Mouse (Mus musculus) layer of hippocampus, adult 18-20 months (tissue): Measurements from ENCODE around the gene Tmem189. TPM values are rescaled to one million over a fixed set of nuclear protein-coding genes. Genes with fewer than 3 reads are reported as not detected.
"Not testable (repeated sequence)": the region's sequence is repeated elsewhere in the genome, so short reads cannot be mapped to it uniquely, and the experiment has no call there.

Experiments
- DNase-seq, 2 experiments: peaks; one replicate each; pipeline ENCODE4 v3.0.0; 2022; ENCODE audit warnings: low spot score in 2 of 2
- total RNA-seq, 2 experiments: library from RNA; stranded (reverse); gene quantifications; 2 replicates each; pipeline ENCODE4 v1.2.3; 2021

Gene Tmem189
- total RNA-seq, 2 experiments from 2014 or later, result 46.7 TPM

DNA sequence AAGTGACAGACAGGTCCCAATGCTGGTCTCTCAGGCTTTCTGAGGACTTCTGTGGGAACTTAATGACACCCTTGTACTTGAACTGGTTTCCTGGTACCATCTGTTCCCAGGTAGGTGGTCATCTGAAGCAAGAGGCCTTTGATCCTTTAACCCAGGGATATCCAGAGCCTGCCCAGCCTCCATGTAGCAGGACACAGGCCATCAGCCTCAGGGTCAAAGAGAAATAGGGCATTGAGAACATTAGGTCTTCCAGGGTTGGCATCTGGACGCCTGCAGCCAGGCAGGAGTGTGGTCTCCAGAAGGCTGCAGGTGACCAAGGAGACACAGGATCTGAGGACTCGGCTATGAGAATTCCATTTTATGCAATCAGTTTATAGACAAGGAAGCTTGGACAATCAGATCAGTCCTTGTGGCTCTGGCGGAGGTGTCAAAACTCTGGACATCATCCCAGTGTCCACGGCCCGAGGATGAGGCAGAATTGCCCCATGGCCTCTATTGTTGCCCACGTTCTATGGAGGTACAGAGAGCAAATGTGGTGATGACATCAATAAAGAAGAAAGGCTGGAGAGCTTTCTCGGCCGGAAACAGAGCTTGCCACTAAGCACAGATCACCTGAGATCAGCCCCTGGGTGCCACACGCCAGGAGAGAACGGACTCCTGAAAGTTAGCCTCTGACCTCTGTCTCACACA is 34.6 kb downstream of the Tmem189 start:
- no peak for DNase-seq

- DNase-seq, result no peak
These were observed 36.9 kb downstream of the Tmem189 start for GRCm38 (mm10) chr2:167652694-167653093.

GRCm38 (mm10) chr2:167651622-167652021 is 38.0 kb downstream of the Tmem189 start:
- peak in 1 of 2 experiments; percentile 52 for DNase-seq

DNA sequence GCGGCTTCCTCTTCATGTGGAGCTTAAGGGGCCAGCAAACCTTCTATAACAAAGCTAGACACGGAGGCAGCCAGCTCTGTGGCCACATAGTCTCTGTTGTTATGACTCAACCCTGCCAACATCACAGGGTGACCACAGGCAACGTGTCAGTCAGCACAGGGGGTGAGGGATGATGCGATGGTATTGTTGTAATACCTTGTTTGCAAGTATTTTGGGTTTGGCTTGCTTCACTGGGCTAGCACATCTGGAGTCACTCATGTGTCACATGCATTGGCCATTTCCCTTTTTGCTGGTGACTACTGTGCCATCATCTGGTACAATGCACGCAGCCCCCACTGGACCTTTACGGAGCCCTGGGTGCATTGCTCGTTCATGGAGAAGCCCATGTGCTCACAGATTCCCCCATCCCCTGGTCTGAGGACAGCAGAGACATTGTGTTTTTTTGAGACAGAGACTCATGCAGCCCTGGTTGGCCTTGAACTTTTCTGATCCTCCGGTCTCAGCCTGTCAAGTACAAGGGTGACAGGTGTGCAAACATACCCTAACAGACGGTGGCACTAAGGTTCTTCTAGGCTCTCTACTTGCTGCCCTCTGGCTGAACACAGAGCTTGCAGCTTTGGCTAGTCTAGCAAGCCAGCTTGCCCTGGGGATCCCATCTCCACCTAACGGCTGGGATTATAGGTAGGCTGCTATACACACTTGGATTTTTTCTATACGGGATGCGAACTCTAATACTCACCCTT is 40.2 kb downstream of the Tmem189 start:
- DNase-seq, result no peak

DNA sequence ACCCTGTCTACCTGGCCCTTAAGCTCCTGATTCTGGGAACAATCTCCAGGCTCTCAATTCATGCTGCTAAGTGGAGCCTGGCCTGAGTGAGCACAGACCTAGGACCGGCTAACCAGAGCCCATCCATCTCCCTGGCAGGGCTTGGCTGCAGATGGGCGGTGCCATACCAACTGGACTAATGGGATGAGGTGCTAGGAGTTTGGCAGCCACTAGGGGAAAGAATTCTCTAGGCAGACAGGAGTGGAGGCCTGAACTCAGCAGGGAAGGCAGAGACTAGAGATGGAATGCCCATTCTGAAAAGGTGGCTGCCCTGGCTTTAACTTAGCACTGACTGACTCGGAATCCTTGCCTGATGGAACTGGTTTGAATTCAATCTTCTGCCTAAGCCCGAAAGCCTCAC is 43.2 kb downstream of the Tmem189 start:
- no peak for DNase-seq

- DNase-seq, result not testable (repeated sequence)
These were observed 46.1 kb downstream of the Tmem189 start for GRCm38 (mm10) chr2:167643356-167644052.

- no peak for DNase-seq
These were observed 47.5 kb downstream of the Tmem189 start for GRCm38 (mm10) chr2:167642164-167642563.

- no peak for DNase-seq
These were observed 48.3 kb downstream of the Tmem189 start for GRCm38 (mm10) chr2:167641337-167641736.

- no peak for DNase-seq
These were observed 49.3 kb downstream of the Tmem189 start for GRCm38 (mm10) chr2:167640279-167640678.

DNA sequence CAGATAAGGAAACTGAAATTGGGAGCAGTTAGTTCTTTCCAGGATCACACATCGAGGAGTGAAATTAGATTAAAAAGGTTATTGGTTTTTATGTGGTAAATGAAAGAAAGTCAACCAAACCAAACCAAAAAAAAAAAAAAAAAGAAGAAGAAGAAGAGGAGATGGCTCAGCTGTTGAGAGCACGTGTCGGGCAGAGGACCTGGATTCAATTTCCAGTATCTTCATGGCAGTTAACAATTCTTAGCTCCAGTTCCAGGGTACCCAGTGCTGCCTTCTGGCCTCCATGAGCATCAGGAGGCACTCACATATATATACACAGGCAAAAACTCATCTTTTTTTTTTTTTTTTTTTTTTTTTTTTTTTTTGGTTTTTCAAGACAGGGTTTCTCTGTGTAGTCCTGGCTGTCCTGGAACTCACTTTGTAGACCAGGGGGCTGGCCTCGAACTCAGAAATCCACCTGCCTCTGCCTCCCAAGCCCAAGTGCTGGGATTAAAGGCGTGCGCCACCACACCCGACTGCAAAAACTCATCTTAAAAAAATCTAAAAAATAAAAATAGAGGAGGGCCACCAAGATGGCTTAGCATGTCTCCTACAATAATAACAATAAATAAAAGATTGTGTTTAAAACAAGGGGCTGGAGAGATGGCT is 54.6 kb downstream of the Tmem189 start:
- DNase-seq, result no peak

GRCm38 (mm10) chr2:167634338-167634770 is 55.3 kb downstream of the Tmem189 start:
- peak; percentile 95 to 99 for DNase-seq

DNA sequence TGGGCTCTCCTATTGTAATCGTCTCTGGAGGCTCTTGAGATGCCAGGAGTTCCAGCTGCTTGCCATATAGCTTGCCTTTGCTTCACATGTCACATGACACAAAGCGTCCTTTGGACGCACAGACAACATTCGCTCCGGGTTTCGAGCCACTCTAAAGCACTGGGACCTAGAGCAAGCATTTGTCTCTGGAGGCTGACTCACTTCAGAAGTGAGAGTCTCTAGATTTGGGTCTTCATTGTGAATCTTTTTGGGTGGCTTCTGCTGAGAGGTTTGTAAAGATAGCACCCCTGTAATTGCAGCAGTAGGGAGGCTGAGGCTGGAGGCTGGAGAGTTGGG is 56.1 kb downstream of the Tmem189 start:
- DNase-seq, result no peak

- no peak for DNase-seq
These were observed 56.7 kb downstream of the Tmem189 start for GRCm38 (mm10) chr2:167632731-167633536.

GRCm38 (mm10) chr2:167631591-167632448 is 57.8 kb downstream of the Tmem189 start, which contains the start of gene Ube2v1:
Gene Ube2v1, minus strand, starts transcription at chr2:167632095.
- DNase-seq, result peak; percentile 97 to 98

GRCm38 (mm10) chr2:167631181-167631590 is 58.4 kb downstream of the Tmem189 start:
- peak in 1 of 2 experiments; percentile 42 for DNase-seq

GRCm38 (mm10) chr2:167630421-167630820 is 59.2 kb downstream of the Tmem189 start:
- no peak for DNase-seq

GRCm38 (mm10) chr2:167629665-167630209 is 59.9 kb downstream of the Tmem189 start:
- DNase-seq, result no peak

- DNase-seq, result no peak
These were observed 60.8 kb downstream of the Tmem189 start for GRCm38 (mm10) chr2:167628872-167629271.

- DNase-seq, result no peak
These were observed 62.6 kb downstream of the Tmem189 start for GRCm38 (mm10) chr2:167627019-167627418.
